Mouse (Mus musculus) ES-E14 (cell line): ENCODE data around the gene Emc4.

ENCODE experiments used
- CHD2 ChIP-seq: IDR thresholded peaks from 2 replicates; pipeline ENCODE4 v1.6.1; 2014; ENCODE audit warnings: mild to moderate bottlenecking, low read depth, low read length, inconsistent platforms
- MAFK ChIP-seq: IDR thresholded peaks from 2 replicates; pipeline ENCODE4 v1.6.1; 2014; ENCODE audit warnings: mild to moderate bottlenecking, low read depth, low read length, inconsistent platforms; ENCODE audit not compliant: insufficient read depth
- ZNF384 ChIP-seq: IDR thresholded peaks from 2 replicates; pipeline ENCODE4 v1.6.1; 2012; ENCODE audit warnings: low read depth, low read length, inconsistent platforms

DNA sequence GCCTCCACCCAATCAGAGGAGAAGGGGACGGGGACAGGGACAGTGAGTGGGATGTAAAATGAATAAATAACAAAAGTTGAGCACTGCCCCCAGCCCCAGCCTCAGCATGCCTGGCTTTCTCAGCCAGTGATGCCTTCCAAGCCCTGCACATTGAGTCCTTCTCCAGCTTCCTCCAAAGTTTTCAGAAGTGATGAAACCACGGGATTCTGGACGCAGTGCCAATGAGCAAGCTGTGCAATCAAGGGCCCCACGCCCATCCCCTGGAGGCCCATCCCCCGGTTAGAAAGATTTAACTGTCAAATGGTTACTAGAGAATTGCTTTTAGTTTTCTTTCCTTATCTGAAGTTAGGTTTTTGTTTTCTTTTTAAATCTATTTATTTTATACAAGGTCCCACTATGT is 2.1 kb upstream of the Emc4 start:
- no peak for TF ChIP-seq CHD2
- TF ChIP-seq MAFK: no peak
- TF ChIP-seq ZNF384: no peak
